ENCODE assay signal across 8 mouse cellular contexts in genomic region chr8:126614062-126614739, GRCm38 (mm10). TPM values are rescaled to one million over a fixed set of nuclear protein-coding genes. Genes with fewer than 3 reads are reported as not detected.
DNase-seq lines count a peak whose midpoint lies in the region; ATAC-seq and TF ChIP-seq lines count a peak whose summit lies in the region.

No protein-coding gene starts in this region.

- H3K27ac ChIP-seq in embryonic facial prominence, embryonic 15.5 days (replicated peaks) = peak overlapping the region; percentile 65
- peak overlapping the region; percentile 52 for H3K27ac ChIP-seq in intestine, embryonic 14.5 days (ENCODE audit: low read depth)
- H3K27ac ChIP-seq in liver, embryonic 15.5 days (replicated peaks) = peak overlapping the region; percentile 82
- no peak overlapping the region for H3K27ac ChIP-seq in midbrain, embryonic 14.5 days (replicated peaks; ENCODE audit: low read depth, low read length)

- H3K9me3 ChIP-seq in embryonic facial prominence, embryonic 15.5 days (replicated peaks) = no peaks in the 10 kb centered on the region
- no peaks in the 10 kb centered on the region for H3K9me3 ChIP-seq in intestine, embryonic 14.5 days (ENCODE audit: control insufficient read depth, low read length)
- no peaks in the 10 kb centered on the region for H3K9me3 ChIP-seq in liver, embryonic 15.5 days (replicated peaks)
- H3K9me3 ChIP-seq in midbrain, embryonic 14.5 days (ENCODE audit: control insufficient read depth, low read length) = no peaks in the 10 kb centered on the region

- CTCF ChIA-PET in Patski (lab: Charles Lee) = interaction anchor here (1.0 to 1.3 kb wide), 2 partner anchors 10 to 52 kb away, joined by 3 to 5 read pairs; no protein-coding TSS in a partner anchor

- H3K9ac ChIP-seq in embryonic facial prominence, embryonic 15.5 days = no peak overlapping the region
- no peak overlapping the region for H3K9ac ChIP-seq in intestine, embryonic 14.5 days (ENCODE audit: low read length)
- no peak overlapping the region for H3K9ac ChIP-seq in liver, embryonic 15.5 days
- no peak overlapping the region for H3K9ac ChIP-seq in midbrain, embryonic 14.5 days (replicated peaks; ENCODE audit: low read length)

- no peak for TF ChIP-seq CTCF in Patski (IDR thresholded peaks at IDR 0.05)

- no peak overlapping the region for H3K4me2 ChIP-seq in embryonic facial prominence, embryonic 15.5 days (replicated peaks)
- no peak overlapping the region for H3K4me2 ChIP-seq in intestine, embryonic 14.5 days (ENCODE audit: low read length)
- H3K4me2 ChIP-seq in liver, embryonic 15.5 days = no peak overlapping the region
- no peak overlapping the region for H3K4me2 ChIP-seq in midbrain, embryonic 14.5 days (ENCODE audit: low read length)

- peaks cover 45% of the 10 kb centered on the region for H3K4me1 ChIP-seq in embryonic facial prominence, embryonic 15.5 days
- H3K4me1 ChIP-seq in intestine, embryonic 14.5 days (replicated peaks; ENCODE audit: control insufficient read depth, insufficient read depth, low read length) = 0 out of 2 replicates have a peak, but pooled peaks cover 6% of the 10 kb centered on the region
- peaks cover 56% of the 10 kb centered on the region for H3K4me1 ChIP-seq in liver, embryonic 15.5 days (replicated peaks)
- no peaks in the 10 kb centered on the region for H3K4me1 ChIP-seq in midbrain, embryonic 14.5 days (ENCODE audit: control insufficient read depth, insufficient read depth, low read length)

- no peak overlapping the region for H3K4me3 ChIP-seq in embryonic facial prominence, embryonic 15.5 days (replicated peaks)
- no peak overlapping the region for H3K4me3 ChIP-seq in intestine, embryonic 14.5 days (ENCODE audit: low read depth, low read length)
- no peak overlapping the region for H3K4me3 ChIP-seq in liver, embryonic 15.5 days (replicated peaks)
- H3K4me3 ChIP-seq in midbrain, embryonic 14.5 days (replicated peaks; ENCODE audit: low read depth, low read length) = no peak overlapping the region

- POLR2A ChIA-PET in Patski (lab: Charles Lee) = interaction anchor here (0.7 to 1.6 kb wide), 2 partner anchors 9 to 13 kb away, joined by 3 to 4 read pairs; no protein-coding TSS in a partner anchor

- 77% methylated on average over 8 of the region's 8 CpGs for WGBS in embryonic facial prominence, embryonic 15.5 days
- 74% methylated on average over 8 of the region's 8 CpGs for WGBS in intestine, embryonic 14.5 days
- WGBS in liver, embryonic 15.5 days (ENCODE audit: insufficient replicate concordance) = 51% methylated on average over 8 of the region's 8 CpGs
- 89% methylated on average over 8 of the region's 8 CpGs for WGBS in midbrain, embryonic 14.5 days

- H3K27me3 ChIP-seq in Patski = no peaks in the 10 kb centered on the region
- no peaks in the 10 kb centered on the region for H3K27me3 ChIP-seq in embryonic facial prominence, embryonic 15.5 days
- H3K27me3 ChIP-seq in intestine, embryonic 14.5 days (replicated peaks; ENCODE audit: control insufficient read depth, insufficient read depth, low read length) = no peaks in the 10 kb centered on the region
- no peaks in the 10 kb centered on the region for H3K27me3 ChIP-seq in liver, embryonic 15.5 days
- no peaks in the 10 kb centered on the region for H3K27me3 ChIP-seq in midbrain, embryonic 14.5 days (ENCODE audit: control insufficient read depth, insufficient read depth, low read length)

- ATAC-seq in Patski = peak; percentile 58
- no peak for ATAC-seq in embryonic facial prominence, embryonic 15.5 days (ENCODE audit: insufficient number of reproducible peaks, low FRiP score, low TSS enrichment, low read depth)
- peak; percentile 61 for ATAC-seq in intestine, embryonic 14.5 days (replicated peaks; ENCODE audit: low FRiP score, low TSS enrichment, low read depth)
- peak; percentile 76 for ATAC-seq in liver, embryonic 15.5 days (ENCODE audit: insufficient read depth)
- no peak for ATAC-seq in midbrain, embryonic 14.5 days (ENCODE audit: low FRiP score, low TSS enrichment)
- no peak for ATAC-seq in monocyte, adult 5-6 weeks (replicated peaks; ENCODE audit: insufficient number of reproducible peaks, low FRiP score, low TSS enrichment, poor library complexity, severe bottlenecking)

- H3K36me3 ChIP-seq in embryonic facial prominence, embryonic 15.5 days = no peaks in the 10 kb centered on the region
- no peaks in the 10 kb centered on the region for H3K36me3 ChIP-seq in intestine, embryonic 14.5 days (ENCODE audit: control insufficient read depth, insufficient read depth, low read length)
- no peaks in the 10 kb centered on the region for H3K36me3 ChIP-seq in liver, embryonic 15.5 days (replicated peaks)
- H3K36me3 ChIP-seq in midbrain, embryonic 14.5 days (ENCODE audit: control insufficient read depth, insufficient read depth, low read length) = no peaks in the 10 kb centered on the region

- DNase-seq in Patski (ENCODE audit: low read depth, low spot score) = no peak
- no peak for DNase-seq in intestine, embryonic 14.5 days (ENCODE audit: low spot score)
- DNase-seq in thymus, postnatal 14 days = peak; percentile 72
- no peak for DNase-seq in right cerebral cortex, postnatal 10 days (ENCODE audit: low spot score in 2 of 2)
- DNase-seq in midbrain, embryonic 14.5 days = no peak

- in situ Hi-C loops in Patski (cut with MboI; ENCODE audit: low pct_unique_long_range_greater_than_20kb) = no loop called here

RNA-seq across cellular contexts. Expression of gene Irf2bp2, which starts 20.4 kb away (rescaled TPM):
- 61.2 TPM for polyA plus RNA-seq in Patski (2021)
- polyA plus RNA-seq in embryonic facial prominence, embryonic 15.5 days (2015; fragmentation: Nextera tagmentation; extraction: Ambion mirVana) = 12.5 and 14.7 TPM in 2 replicates
- 11.3 and 11.5 TPM in 2 replicates for polyA plus RNA-seq in intestine, embryonic 14.5 days (2014; fragmentation: Nextera tagmentation; extraction: Ambion mirVana)
- 3.8 and 4.0 TPM in 2 replicates for polyA plus RNA-seq in liver, embryonic 15.5 days (2015; fragmentation: Nextera tagmentation; extraction: Ambion mirVana)
- 7.8 and 9.8 TPM in 2 replicates for polyA plus RNA-seq in midbrain, embryonic 14.5 days (2014; fragmentation: Nextera tagmentation; extraction: Ambion mirVana)
- 41.2 to 53.3 TPM (median 48.5 TPM) in 3 replicates for total RNA-seq in monocyte, adult 5-6 weeks (2017)

Comparison
In these comparisons a context has a peak if more than half of its experiments do, and no peak if none do; other contexts are left out.
1. ATAC-seq: peak in Patski (single experiment), intestine, embryonic 14.5 days (single experiment) and liver, embryonic 15.5 days (single experiment); none in embryonic facial prominence, embryonic 15.5 days (single experiment), midbrain, embryonic 14.5 days (single experiment) and monocyte, adult 5-6 weeks (single experiment).